Mouse (Mus musculus) lung, adult 2 months (tissue): ENCODE data around the gene Arhgap25. TPM values are rescaled to one million over a fixed set of nuclear protein-coding genes. Genes with fewer than 3 reads are reported as not detected.

Experiments
- DNase-seq: peaks from one replicate; pipeline ENCODE4 v3.0.0; 2022
- H3K4me1 ChIP-seq: fragments of 200-500 bp; 2 replicates; pipeline ENCODE4 v1.6.1; 2011; ENCODE audit warnings: low read length; ENCODE audit not compliant: control insufficient read depth, insufficient read depth
- H3K4me3 ChIP-seq: fragments of 200-500 bp; replicated peaks from 2 replicates; pipeline ENCODE3; 2011; ENCODE audit warnings: low read depth, mild to moderate bottlenecking, control low read depth, low read length; ENCODE audit errors: extremely low read depth
- CTCF ChIP-seq: fragments of 200-500 bp; IDR thresholded peaks from 2 replicates; pipeline ENCODE4 v1.5.1; 2011; ENCODE audit warnings: mild to moderate bottlenecking, low read length, control low read depth; ENCODE audit not compliant: insufficient read depth
- POLR2A ChIP-seq: fragments of 200-500 bp; IDR thresholded peaks from 2 replicates; pipeline ENCODE4 v1.6.1; 2011; ENCODE audit warnings: low read depth, mild to moderate bottlenecking, control low read depth, low read length, borderline replicate concordance; ENCODE audit errors: extremely low read depth
- WGBS: fragments of 180-500 bp; shearing (Covaris S2); methylation state at CpG from one replicate; pipeline ENCODE4 v1.1.7; 2018; 5-methylcytosine and 5-hydroxymethylcytosine counted together
- polyA plus RNA-seq: library from polyadenylated mRNA; depleted of rRNA; stranded (reverse); fragments of >200 nt; gene quantifications from 2 replicates; pipeline ENCODE4 v1.2.3, GENCODE M21; 2012

Gene Arhgap25
- polyA plus RNA-seq, 1 experiment: 6.6 TPM

GRCm38 (mm10) chr6:87564356-87564755 lies 31.3 kb upstream of the Arhgap25 start:
- H3K4me1 ChIP-seq: no peaks in the 10 kb centered on the region
- TF ChIP-seq POLR2A: no peak
- TF ChIP-seq CTCF: no peak

GRCm38 (mm10) chr6:87553724-87554123 lies 20.7 kb upstream of the Arhgap25 start:
- no peaks in the 10 kb centered on the region for H3K4me1 ChIP-seq
- no peak for TF ChIP-seq POLR2A
- no peak for DNase-seq
- H3K4me3 ChIP-seq: no peak overlapping the region
- 76% methylated on average over 3 of the region's 3 CpGs for WGBS

More at GRCm38 (mm10) chr6:87564356-87564755, 31.3 kb upstream of the Arhgap25 start:
- WGBS: 98% methylated on average over 4 of the region's 4 CpGs
- no peak for DNase-seq
- H3K4me3 ChIP-seq: no peak overlapping the region

- no peaks in the 10 kb centered on the region for H3K4me1 ChIP-seq
These were observed 19.2 kb upstream of the Arhgap25 start for GRCm38 (mm10) chr6:87552054-87552807.

GRCm38 (mm10) chr6:87547836-87548235 lies 14.8 kb upstream of the Arhgap25 start:
- Histone ChIP-seq H3K4me3 (no peak overlapping the region), H3K4me1 (no peaks in the 10 kb centered on the region)
- no peak for TF ChIP-seq POLR2A
- no peak for TF ChIP-seq CTCF
- DNase-seq: no peak
- WGBS: 77% methylated on average over 7 of the region's 7 CpGs

More at GRCm38 (mm10) chr6:87552054-87552807, 19.2 kb upstream of the Arhgap25 start:
- TF ChIP-seq POLR2A: no peak
- no peak for TF ChIP-seq CTCF
- no peak for DNase-seq
- no peak overlapping the region for H3K4me3 ChIP-seq
- WGBS: 38% methylated on average over 7 of the region's 7 CpGs

DNA sequence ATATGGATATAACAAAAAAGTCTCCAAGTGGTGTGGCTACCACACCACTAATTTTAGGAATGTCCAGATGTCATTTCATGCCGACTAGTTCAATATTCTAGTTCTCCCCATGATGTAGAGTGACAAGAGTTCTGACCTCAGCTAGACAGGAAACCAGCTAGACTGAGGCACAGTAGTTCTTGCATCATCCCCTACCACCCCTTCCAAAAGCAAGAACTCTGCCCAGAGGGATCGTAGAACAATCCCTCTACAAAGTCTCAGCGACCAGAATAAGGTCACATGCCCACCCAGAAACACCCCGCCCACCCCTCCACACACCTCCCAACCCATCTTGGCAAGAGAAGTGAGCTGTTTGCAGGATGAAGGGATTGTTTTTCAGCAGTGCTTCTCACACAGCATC lies 14.4 kb upstream of the Arhgap25 start:
- TF ChIP-seq CTCF: no peak
- WGBS: 70% methylated on average over 4 of the region's 4 CpGs
- no peak overlapping the region for H3K4me3 ChIP-seq
- DNase-seq: no peak
- no peaks in the 10 kb centered on the region for H3K4me1 ChIP-seq

DNA sequence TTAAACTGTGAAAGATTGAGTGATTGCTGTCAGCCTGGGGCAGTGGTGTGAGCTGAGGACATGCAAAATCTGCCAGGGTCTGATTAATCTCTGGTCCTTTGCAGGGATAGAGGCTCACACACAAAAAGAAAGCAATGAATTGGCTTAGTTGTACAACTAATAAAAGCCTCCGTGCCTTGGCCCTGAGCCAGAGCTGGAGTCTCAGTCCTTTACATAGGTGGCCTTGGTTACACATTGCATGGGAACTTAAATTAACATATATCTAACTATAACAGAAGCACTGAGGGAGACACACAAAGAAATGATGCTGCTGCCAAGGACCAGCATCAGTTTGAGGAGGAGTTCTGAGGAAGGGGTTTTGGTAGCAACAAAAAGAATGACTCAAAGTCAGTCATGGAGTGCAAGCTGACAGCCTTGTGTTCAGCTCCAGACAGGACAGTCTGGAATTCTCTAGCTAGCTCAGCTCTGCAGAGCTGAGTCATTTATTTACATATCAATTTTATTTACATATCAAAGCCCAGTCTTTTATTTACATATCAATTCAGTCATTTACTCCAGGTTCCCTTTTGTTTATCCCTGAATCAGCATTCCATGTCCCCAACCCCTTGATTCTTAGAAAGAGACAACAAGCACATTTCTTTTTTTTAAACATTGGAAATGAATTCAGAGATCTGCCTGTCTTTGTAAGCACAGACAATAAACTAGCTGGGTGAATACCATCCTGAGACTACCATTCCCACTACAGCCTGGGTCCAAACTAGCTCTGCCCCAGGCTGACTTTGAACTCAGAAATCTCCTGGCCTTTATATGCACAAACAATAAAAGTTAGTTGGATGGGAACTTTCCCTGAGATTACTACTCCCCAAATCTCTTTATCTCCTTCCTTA lies 12.5 kb upstream of the Arhgap25 start:
- TF ChIP-seq CTCF (no peak), POLR2A (no peak)
- Histone ChIP-seq H3K4me1 (peaks cover 5% of the 10 kb centered on the region; the same call in 1 of the 2 replicates), H3K4me3 (no peak overlapping the region)
- no peak for DNase-seq
- 29% methylated on average over 1 of the region's 1 CpGs for WGBS

DNA sequence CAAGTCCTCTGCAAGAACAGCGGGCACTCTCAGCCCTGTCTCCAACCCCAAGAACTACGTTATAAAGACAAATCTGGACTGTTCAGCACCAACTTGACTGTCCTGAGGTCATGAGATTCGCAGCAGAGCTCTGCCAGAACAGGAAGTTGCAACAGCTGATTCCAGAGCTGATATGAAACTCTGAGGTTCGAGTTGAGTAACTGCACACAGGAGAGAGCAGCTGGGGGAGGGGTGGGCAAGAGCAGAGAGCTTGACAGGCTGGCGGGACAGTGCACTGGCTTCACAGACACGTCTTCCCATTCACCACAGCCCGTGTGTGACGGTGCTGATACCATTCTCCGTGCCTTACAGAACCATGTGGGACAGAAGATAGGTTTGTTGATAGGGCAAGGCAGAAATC lies 9.0 kb upstream of the Arhgap25 start:
- 17% methylated on average over 9 of the region's 9 CpGs for whole genome bisulfite sequencing
- Histone ChIP-seq H3K4me1 (peaks cover 5% of the 10 kb centered on the region; the same call in 1 of the 2 replicates), H3K4me3 (no peak overlapping the region)
- DNase-seq: peak; percentile 44
- no peak for TF ChIP-seq CTCF
- TF ChIP-seq POLR2A: no peak

GRCm38 (mm10) chr6:87541171-87541571 lies 8.1 kb upstream of the Arhgap25 start:
- 63% methylated on average over 6 of the region's 6 CpGs for WGBS
- no peak overlapping the region for H3K4me3 ChIP-seq
- H3K4me1 ChIP-seq: peaks cover 5% of the 10 kb centered on the region; the same call in 1 of the 2 replicates
- TF ChIP-seq CTCF (no peak), POLR2A (no peak)
- DNase-seq: no peak

DNA sequence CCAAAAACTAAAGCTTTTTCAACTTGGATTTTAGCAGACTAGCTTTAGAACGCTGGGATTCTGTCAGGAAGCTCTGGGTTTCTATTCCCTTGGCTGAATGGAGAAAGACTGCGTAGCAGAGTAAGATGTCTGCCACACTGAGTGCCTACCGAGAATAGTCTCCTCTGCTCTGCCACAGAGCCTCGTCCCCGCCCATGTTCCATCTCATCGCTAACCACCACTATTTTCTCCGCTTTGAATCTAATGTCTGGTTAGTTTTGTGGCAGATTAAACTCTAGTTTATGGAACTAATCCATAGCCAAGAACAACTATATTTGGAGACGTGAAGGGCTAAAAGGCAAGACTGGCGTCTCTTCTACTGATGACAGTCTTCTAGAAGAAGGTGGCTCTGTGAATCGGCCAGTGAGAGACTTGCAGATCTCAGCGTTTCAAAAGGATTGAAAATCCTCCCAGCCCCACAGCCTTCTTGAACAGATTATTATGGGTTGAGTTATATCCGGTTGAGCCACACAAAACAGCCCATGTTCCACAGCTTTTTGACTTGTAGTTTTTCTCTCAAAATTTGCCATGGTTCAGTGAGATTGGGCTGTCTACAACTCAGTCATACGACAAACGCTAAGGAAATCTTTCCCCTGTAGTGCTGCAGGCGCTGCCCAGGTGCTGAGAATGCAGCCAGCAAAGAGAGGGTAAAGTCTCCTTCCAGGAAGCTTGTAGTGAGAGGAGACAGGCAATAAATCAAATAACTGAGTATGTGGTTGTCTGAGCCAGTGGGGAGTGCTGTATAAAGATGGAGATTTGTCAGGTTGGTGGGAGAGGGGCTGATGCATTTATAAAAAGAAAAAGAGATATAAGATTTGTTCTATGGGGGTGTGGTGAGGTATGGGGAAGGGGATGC lies 5.6 kb upstream of the Arhgap25 start:
- 70% methylated on average over 15 of the region's 15 CpGs for WGBS
- DNase-seq: no peak
- TF ChIP-seq CTCF: no peak
- no peak for TF ChIP-seq POLR2A
- H3K4me3 ChIP-seq: no peak overlapping the region
- peaks cover 7% of the 10 kb centered on the region; the same call in 1 of the 2 replicates for H3K4me1 ChIP-seq
